ENCODE assay signal across 11 mouse cellular contexts in genomic region chr16:50293502-50294228, GRCm38 (mm10).
A peak's percentile ranks its signal among the peaks of the same experiment; 100 is the strongest.
DNase-seq lines count a peak whose midpoint lies in the region; ATAC-seq and TF ChIP-seq lines count a peak whose summit lies in the region.
"Had no signal": no experiment of that assay in that cellular context is flagged by ENCODE, and none has a peak within 500 bp of the region (broad histone marks: within the 10 kb centered on the region; RNA-seq: fewer than 3 reads in every experiment).

No protein-coding gene starts in this region.

- H3K4me1 ChIP-seq in lung, embryonic 14.5 days (ENCODE audit: insufficient read depth), result no peaks in the 10 kb centered on the region
- H3K4me1 ChIP-seq in lung, adult 2 months (ENCODE audit: control insufficient read depth, insufficient read depth, low read length), result no peaks in the 10 kb centered on the region

- DNase-seq in frontal cortex, postnatal 25 days (ENCODE audit: low spot score in 2 of 2), result no peak
- peak; percentile 83 for DNase-seq in lung, embryonic 14.5 days
- no peak for DNase-seq in lung, adult 2 months
- peak; percentile 50 for DNase-seq in NIH3T3 (ENCODE audit: low read depth)
- no peak for DNase-seq in testis, postnatal 14 days (ENCODE audit: low spot score)
- DNase-seq: heart, adult 11 months; thymus, postnatal 14 days had no signal

- H3K9me3 ChIP-seq in lung, embryonic 14.5 days (ENCODE audit: low read depth, low read length), result no peaks in the 10 kb centered on the region
- H3K9me3 ChIP-seq: G1E had no signal

- peak; percentile 96 for ATAC-seq in frontal cortex, adult (ENCODE audit: low TSS enrichment)
- ATAC-seq in lung, embryonic 14.5 days (ENCODE audit: insufficient read depth), result no peak
- ATAC-seq in megakaryocyte progenitor cell, adult 5-6 weeks (replicated peaks; ENCODE audit: poor library complexity), result peak; percentile 58
- ATAC-seq in erythroblast, adult 5-6 weeks (replicated peaks; ENCODE audit: low FRiP score, poor library complexity, severe bottlenecking), result no peak

- H3K36me3 ChIP-seq in lung, embryonic 14.5 days (ENCODE audit: insufficient read depth), result no peaks in the 10 kb centered on the region

- no peak overlapping the region for H3K4me3 ChIP-seq in lung, embryonic 14.5 days (ENCODE audit: low read depth, low read length)
- H3K4me3 ChIP-seq in lung, adult 2 months (replicated peaks; ENCODE audit: extremely low read depth, low read depth, low read length), result no peak overlapping the region

- H3K27me3 ChIP-seq in lung, embryonic 14.5 days (ENCODE audit: insufficient read depth, low read length), result no peaks in the 10 kb centered on the region

- no peak overlapping the region for H3K9ac ChIP-seq in lung, embryonic 14.5 days

- WGBS in lung, embryonic 14.5 days, result 71% methylated on average over 4 of the region's 4 CpGs
- 68% methylated on average over 4 of the region's 4 CpGs for WGBS in lung, adult 2 months

- no peak overlapping the region for H3K4me2 ChIP-seq in lung, embryonic 14.5 days

- TF ChIP-seq CTCF in lung, embryonic 14.5 days (IDR thresholded peaks at IDR 0.05; ENCODE audit: low read depth), result peak; percentile 45
- TF ChIP-seq CTCF in lung, adult 2 months (IDR thresholded peaks at IDR 0.05; ENCODE audit: insufficient read depth, low read length), result no peak

- H3K27ac ChIP-seq in lung, embryonic 14.5 days (ENCODE audit: low read depth), result no peak overlapping the region

- TF ChIP-seq POLR2A in lung, adult 2 months (IDR thresholded peaks at IDR 0.05; ENCODE audit: borderline replicate concordance, extremely low read depth, low read depth, low read length), result no peak

Comparison
In these comparisons a context has a peak if more than half of its experiments do, and no peak if none do; other contexts are left out.
1. DNase-seq: peak in lung, embryonic 14.5 days (single experiment) and NIH3T3 (single experiment); none in frontal cortex, postnatal 25 days (0 of 2), lung, adult 2 months (single experiment) and testis, postnatal 14 days (single experiment).
2. ATAC-seq: peak in frontal cortex, adult (single experiment) and megakaryocyte progenitor cell, adult 5-6 weeks (single experiment); none in lung, embryonic 14.5 days (single experiment) and erythroblast, adult 5-6 weeks (single experiment).